18 mouse cellular contexts compared by ENCODE assay signal in genomic region chr6:31598349-31598911, GRCm38 (mm10). TPM values are rescaled to one million over a fixed set of nuclear protein-coding genes. Genes with fewer than 3 reads are reported as not detected.
DNase-seq lines count a peak whose midpoint lies in the region; ATAC-seq and TF ChIP-seq lines count a peak whose summit lies in the region.
"Had no signal": no experiment of that assay in that cellular context is flagged by ENCODE, and none has a peak within 500 bp of the region (broad histone marks: within the 10 kb centered on the region; RNA-seq: fewer than 3 reads in every experiment).

No protein-coding gene starts in this region.

- peak; percentile 61 for ATAC-seq in liver, embryonic 11.5 days (replicated peaks; ENCODE audit: low FRiP score)
- ATAC-seq in G1E (ENCODE audit: extremely low read depth, insufficient number of reproducible peaks, low FRiP score, poor library complexity, severe bottlenecking), result peak; percentile 63; the same call in 1 of the 2 replicates
- ATAC-seq in liver, embryonic 16.5 days (ENCODE audit: low read depth), result 0 out of 2 replicates have a peak, but pooled peaks have one; percentile 24
- no peak for ATAC-seq in cerebellum, adult (ENCODE audit: insufficient number of reproducible peaks, low FRiP score, low TSS enrichment)

- no peak for TF ChIP-seq CTCF in G1E (IDR thresholded peaks at IDR 0.05; ENCODE audit: low read depth, low read length)

- H3K4me1 ChIP-seq in liver, embryonic 11.5 days (replicated peaks; ENCODE audit: control insufficient read depth, insufficient read depth, low read length), result peaks cover 43% of the 10 kb centered on the region
- peaks cover 87% of the 10 kb centered on the region for H3K4me1 ChIP-seq in G1E (ENCODE audit: insufficient read depth, low read depth, low read length)
- peaks cover 22% of the 10 kb centered on the region for H3K4me1 ChIP-seq in liver, embryonic 16.5 days (ENCODE audit: control insufficient read depth, low read depth, low read length)

- H3K36me3 ChIP-seq in liver, embryonic 11.5 days (ENCODE audit: control insufficient read depth, insufficient read depth, low read length), result no peaks in the 10 kb centered on the region
- no peaks in the 10 kb centered on the region for H3K36me3 ChIP-seq in G1E (replicated peaks)
- no peaks in the 10 kb centered on the region for H3K36me3 ChIP-seq in liver, embryonic 16.5 days (ENCODE audit: control insufficient read depth, insufficient read depth)
- H3K36me3 ChIP-seq: embryonic facial prominence, embryonic 15.5 days; limb, embryonic 10.5 days; liver, embryonic 15.5 days had no signal

- no peak overlapping the region for H3K9ac ChIP-seq in liver, embryonic 11.5 days (ENCODE audit: low read depth, low read length)
- no peak overlapping the region for H3K9ac ChIP-seq in liver, embryonic 16.5 days (ENCODE audit: low read depth, low read length)
- H3K9ac ChIP-seq: embryonic facial prominence, embryonic 15.5 days; liver, embryonic 15.5 days had no signal

- no peaks in the 10 kb centered on the region for H3K27me3 ChIP-seq in liver, embryonic 11.5 days (replicated peaks; ENCODE audit: control insufficient read depth, insufficient read depth, low read length)
- no peaks in the 10 kb centered on the region for H3K27me3 ChIP-seq in G1E (ENCODE audit: insufficient read depth, low read length)
- no peaks in the 10 kb centered on the region for H3K27me3 ChIP-seq in liver, embryonic 16.5 days (ENCODE audit: control insufficient read depth, insufficient read depth, low read depth, low read length)
- H3K27me3 ChIP-seq: embryonic facial prominence, embryonic 15.5 days had no signal

- no peak for DNase-seq in liver, embryonic 11.5 days (ENCODE audit: low spot score)
- DNase-seq in liver (no peak), 416B (ENCODE audit: low read depth) (peak; percentile 32), G1E (ENCODE audit: low spot score) (peak; percentile 37)
- no peak for DNase-seq in embryo, embryonic 11 days
- DNase-seq: adrenal gland, postnatal 14 days; cerebellum, adult 11 months; cerebellum, postnatal 10 days; gastrocnemius, postnatal 25 days; heart, adult 2 months; kidney, adult 11 months; kidney, postnatal 14 days; lung, postnatal 4 days had no signal

- H3K4me3 ChIP-seq in liver, embryonic 11.5 days (ENCODE audit: low read depth, low read length), result no peak overlapping the region
- no peak overlapping the region for H3K4me3 ChIP-seq in G1E (ENCODE audit: low read depth, low read length)
- no peak overlapping the region for H3K4me3 ChIP-seq in liver, embryonic 16.5 days (ENCODE audit: low read depth, low read length)
- H3K4me3 ChIP-seq: embryonic facial prominence, embryonic 15.5 days; heart, adult 2 months; limb, embryonic 10.5 days; liver, embryonic 15.5 days had no signal

- H3K4me2 ChIP-seq in liver, embryonic 11.5 days, result no peak overlapping the region
- no peak overlapping the region for H3K4me2 ChIP-seq in liver, embryonic 16.5 days (ENCODE audit: low read depth, low read length)
- H3K4me2 ChIP-seq: embryonic facial prominence, embryonic 15.5 days; liver, embryonic 15.5 days had no signal

- H3K9me3 ChIP-seq in liver, embryonic 11.5 days (ENCODE audit: control insufficient read depth, low read length), result no peaks in the 10 kb centered on the region
- no peaks in the 10 kb centered on the region for H3K9me3 ChIP-seq in G1E (replicated peaks)
- no peaks in the 10 kb centered on the region for H3K9me3 ChIP-seq in liver, embryonic 16.5 days (replicated peaks; ENCODE audit: control insufficient read depth, low read length)
- H3K9me3 ChIP-seq: embryonic facial prominence, embryonic 15.5 days; limb, embryonic 10.5 days; liver, embryonic 15.5 days had no signal

- WGBS in liver, embryonic 11.5 days, result 37% methylated on average over 6 of the region's 6 CpGs
- 17% methylated on average over 6 of the region's 6 CpGs for WGBS in liver, embryonic 16.5 days (ENCODE audit: insufficient replicate concordance)

- no peak overlapping the region for H3K27ac ChIP-seq in liver, embryonic 11.5 days (ENCODE audit: low read depth, low read length)
- no peak overlapping the region; the same call in 1 of the 2 replicates for H3K27ac ChIP-seq in liver, embryonic 16.5 days (ENCODE audit: low read length)
- H3K27ac ChIP-seq: embryonic facial prominence, embryonic 15.5 days; limb, embryonic 10.5 days; liver, embryonic 15.5 days had no signal

RNA-seq across cellular contexts. Expression of gene Podxl, which starts 34.6 kb away (rescaled TPM):
- 27.8 and 29.1 TPM in 2 replicates for polyA plus RNA-seq in liver, embryonic 11.5 days (2014; fragmentation: Nextera tagmentation; extraction: Ambion mirVana)
- total RNA-seq in G1E (2014; fragmentation: Nextera tagmentation) (45.3 and 59.2 TPM in 2 replicates), G1E (2017) (42.3 and 46.1 TPM in 2 replicates)
- polyA plus RNA-seq in G1E (2012), result 49.7 and 61.2 TPM in 2 replicates
- polyA plus RNA-seq in liver, embryonic 16.5 days (2015; fragmentation: Nextera tagmentation; extraction: Ambion mirVana), result 3.5 and 4.3 TPM in 2 replicates

Comparison
In these comparisons a context has a peak if more than half of its experiments do, and no peak if none do; other contexts are left out.
1. DNase-seq: peak in 416B (single experiment) and G1E (single experiment); none in liver, embryonic 11.5 days (single experiment), liver (single experiment) and embryo, embryonic 11 days (single experiment).